Mouse (Mus musculus) midbrain, postnatal 0 days (tissue): ENCODE measurements around the gene Phactr2. TPM values are rescaled to one million over a fixed set of nuclear protein-coding genes. Genes with fewer than 3 reads are reported as not detected.
A peak's percentile ranks its signal among the peaks of the same experiment; 100 is the strongest.

Experiments
- ATAC-seq: fragments of 200-750 bp; cut with Nextera tagmentation; 2 replicates; pipeline ENCODE4 v1.8.0; 2017; ENCODE audit warnings: moderate number of reproducible peaks, mild to moderate bottlenecking, moderate TSS enrichment, moderate library complexity; ENCODE audit not compliant: low FRiP score
- DNase-seq: peaks from one replicate; pipeline ENCODE4 v3.0.0-alpha.2; 2015; ENCODE audit warnings: low spot score
- H3K27ac ChIP-seq: fragments of 300-500 bp; sonication (generic); 2 replicates; pipeline ENCODE4 v1.5.1; 2014; ENCODE audit warnings: low read depth, mild to moderate bottlenecking, low read length, mixed read lengths
- H3K27me3 ChIP-seq: fragments of 300-500 bp; sonication (generic); 2 replicates; pipeline ENCODE4 v1.6.1; 2014; ENCODE audit warnings: low read length, control low read depth, mixed read lengths; ENCODE audit not compliant: insufficient read depth
- H3K36me3 ChIP-seq: fragments of 300-500 bp; sonication (generic); 2 replicates; pipeline ENCODE4 v1.6.1; 2014; ENCODE audit warnings: low read length, control low read depth, mixed read lengths; ENCODE audit not compliant: insufficient read depth
- H3K4me1 ChIP-seq: fragments of 300-500 bp; sonication (generic); 2 replicates; pipeline ENCODE4 v1.6.1; 2014; ENCODE audit warnings: mild to moderate bottlenecking, control low read depth, antibody characterized with exemption, low read length, mixed read lengths; ENCODE audit not compliant: insufficient read depth
- H3K4me2 ChIP-seq: fragments of 300-500 bp; sonication (generic); 2 replicates; pipeline ENCODE4 v1.6.1; 2014; ENCODE audit warnings: low read depth, mild to moderate bottlenecking, low read length, mixed read lengths; ENCODE audit not compliant: poor library complexity, severe bottlenecking
- H3K4me3 ChIP-seq: fragments of 300-500 bp; sonication (generic); 2 replicates; pipeline ENCODE4 v1.5.1; 2014; ENCODE audit warnings: low read depth, mild to moderate bottlenecking, low read length, moderate library complexity
- H3K9ac ChIP-seq: fragments of 300-500 bp; sonication (generic); replicated peaks from 2 replicates; pipeline ENCODE4 v1.6.1; 2014; ENCODE audit warnings: mild to moderate bottlenecking, low read length, moderate library complexity, mixed read lengths; ENCODE audit not compliant: poor library complexity, severe bottlenecking
- H3K9me3 ChIP-seq: fragments of 300-500 bp; sonication (generic); 2 replicates; pipeline ENCODE4 v1.6.1; 2016; ENCODE audit warnings: low read length, control low read depth
- CTCF ChIP-seq: IDR thresholded peaks from 2 replicates; pipeline ENCODE4 v1.5.1; 2016; ENCODE audit warnings: antibody characterized with exemption, mild to moderate bottlenecking
- WGBS: fragments of 180-500 bp; shearing (Covaris S2); extraction: QIAGEN DNeasy Blood & Tissue Kit; methylation state at CpG from one replicate; pipeline ENCODE4 v1.1.7; 2014; 5-methylcytosine and 5-hydroxymethylcytosine counted together
- polyA plus RNA-seq: library from polyadenylated mRNA; unstranded; fragments of >200 nt; fragmentation: Nextera tagmentation; extraction: Ambion mirVana; gene quantifications from 2 replicates; pipeline ENCODE4 v1.2.1, GENCODE M21; 2015
- total RNA-seq: library from RNA; depleted of rRNA; stranded (reverse); fragments of >200 nt; gene quantifications from 2 replicates; pipeline ENCODE4 v1.2.3, GENCODE M21; 2014

Phactr2 gene
- total and polyA plus RNA-seq, 2 experiments from 2014 or later, result 8.4 to 9.0 TPM

- no peak for TF ChIP-seq CTCF
- Histone ChIP-seq H3K4me1 (no peaks in the 10 kb centered on the region), H3K9ac (no peak overlapping the region), H3K9me3 (no peaks in the 10 kb centered on the region), H3K36me3 (no peaks in the 10 kb centered on the region), H3K4me2 (no peak overlapping the region), H3K27me3 (no peaks in the 10 kb centered on the region), H3K4me3 (no peak overlapping the region), H3K27ac (no peak overlapping the region)
- no peak for ATAC-seq
- 86% methylated on average over 13 of the region's 13 CpGs for WGBS
- no peak for DNase-seq
Measured at GRCm38 (mm10) chr10:13453200-13453990, 20.8 kb downstream of the Phactr2 start.

- Histone ChIP-seq H3K9ac (no peak overlapping the region), H3K27me3 (no peaks in the 10 kb centered on the region), H3K27ac (no peak overlapping the region), H3K4me1 (no peaks in the 10 kb centered on the region), H3K9me3 (no peaks in the 10 kb centered on the region), H3K36me3 (no peaks in the 10 kb centered on the region), H3K4me2 (no peak overlapping the region), H3K4me3 (no peak overlapping the region)
- WGBS, result 83% methylated on average over 6 of the region's 6 CpGs
- DNase-seq (no peak), ATAC-seq (no peak)
- TF ChIP-seq CTCF, result no peak
Measured at GRCm38 (mm10) chr10:13451640-13452039, 22.6 kb downstream of the Phactr2 start.

- Histone ChIP-seq H3K4me1 (no peaks in the 10 kb centered on the region), H3K9ac (no peak overlapping the region), H3K36me3 (no peaks in the 10 kb centered on the region), H3K4me2 (no peak overlapping the region), H3K27me3 (no peaks in the 10 kb centered on the region), H3K9me3 (no peaks in the 10 kb centered on the region), H3K27ac (no peak overlapping the region), H3K4me3 (no peak overlapping the region)
- WGBS, result 78% methylated on average over 7 of the region's 7 CpGs
- ATAC-seq (no peak), DNase-seq (no peak)
- no peak for TF ChIP-seq CTCF
Measured at GRCm38 (mm10) chr10:13448283-13449045, 25.7 kb downstream of the Phactr2 start.

GRCm38 (mm10) chr10:13446791-13447249, 27.4 kb downstream of the Phactr2 start:
- no peak for ATAC-seq
- H3K4me3 ChIP-seq, result no peak overlapping the region
- no peak overlapping the region for H3K27ac ChIP-seq
- no peak overlapping the region for H3K9ac ChIP-seq
- H3K9me3 ChIP-seq, result no peaks in the 10 kb centered on the region
- H3K36me3 ChIP-seq, result no peaks in the 10 kb centered on the region
- H3K4me2 ChIP-seq, result no peak overlapping the region
- no peaks in the 10 kb centered on the region for H3K4me1 ChIP-seq
- DNase-seq, result peak; percentile 87
- H3K27me3 ChIP-seq, result no peaks in the 10 kb centered on the region
- no peak for TF ChIP-seq CTCF
- 57% methylated on average over 3 of the region's 3 CpGs for WGBS

GRCm38 (mm10) chr10:13444257-13444656, 30.0 kb downstream of the Phactr2 start:
- no peaks in the 10 kb centered on the region for H3K4me1 ChIP-seq
- ATAC-seq, result no peak
- H3K36me3 ChIP-seq, result no peaks in the 10 kb centered on the region
- H3K4me3 ChIP-seq, result no peak overlapping the region
- no peak overlapping the region for H3K27ac ChIP-seq
- no peak for DNase-seq
- no peak overlapping the region for H3K4me2 ChIP-seq
- no peak overlapping the region for H3K9ac ChIP-seq
- H3K27me3 ChIP-seq, result no peaks in the 10 kb centered on the region
- WGBS, result 92% methylated on average over 5 of the region's 5 CpGs
- no peaks in the 10 kb centered on the region for H3K9me3 ChIP-seq
- no peak for TF ChIP-seq CTCF

GRCm38 (mm10) chr10:13443647-13444046, 30.6 kb downstream of the Phactr2 start:
- no peak for ATAC-seq
- no peak for TF ChIP-seq CTCF
- H3K27ac ChIP-seq, result no peak overlapping the region
- no peaks in the 10 kb centered on the region for H3K27me3 ChIP-seq
- no peaks in the 10 kb centered on the region for H3K4me1 ChIP-seq
- no peak for DNase-seq
- no peak overlapping the region for H3K9ac ChIP-seq
- no peaks in the 10 kb centered on the region for H3K36me3 ChIP-seq
- WGBS, result 91% methylated on average over 6 of the region's 6 CpGs
- H3K9me3 ChIP-seq, result no peaks in the 10 kb centered on the region
- no peak overlapping the region for H3K4me3 ChIP-seq
- no peak overlapping the region for H3K4me2 ChIP-seq
